Comparison of ENCODE assay signal across 8 mouse cellular contexts in genomic region chr6:142538503-142538902, GRCm38 (mm10). TPM values are rescaled to one million over a fixed set of nuclear protein-coding genes. Genes with fewer than 3 reads are reported as not detected.
A peak's percentile ranks its signal among the peaks of the same experiment; 100 is the strongest.
DNase-seq lines count a peak whose midpoint lies in the region; ATAC-seq lines count a peak whose summit lies in the region.

No protein-coding gene starts in this region.

- no peak overlapping the region for H3K27ac ChIP-seq in midbrain, embryonic 14.5 days (replicated peaks; ENCODE audit: low read depth, low read length)

- H3K27me3 ChIP-seq in midbrain, embryonic 14.5 days (ENCODE audit: control insufficient read depth, insufficient read depth, low read length), result no peaks in the 10 kb centered on the region

- H3K9me3 ChIP-seq in midbrain, embryonic 14.5 days (ENCODE audit: control insufficient read depth, low read length), result no peaks in the 10 kb centered on the region

- intact Hi-C loops in left cerebral cortex, postnatal 14 days (cut with DNase I), result no loop called here

- H3K36me3 ChIP-seq in midbrain, embryonic 14.5 days (ENCODE audit: control insufficient read depth, insufficient read depth, low read length), result no peaks in the 10 kb centered on the region

- H3K4me1 ChIP-seq in midbrain, embryonic 14.5 days (ENCODE audit: control insufficient read depth, insufficient read depth, low read length), result no peaks in the 10 kb centered on the region

- DNase-seq in adrenal gland, postnatal 10 days, result peak; percentile 49
- peak; percentile 70 for DNase-seq in kidney, adult 11 months
- DNase-seq in lung, postnatal 4 days, result peak; percentile 64 to 81
- DNase-seq in midbrain, embryonic 14.5 days, result no peak
- no peak for DNase-seq in left cerebral cortex, postnatal 14 days (ENCODE audit: low spot score in 2 of 2)
- DNase-seq in cerebellum, adult 11-12 months, result no peak

- H3K4me2 ChIP-seq in midbrain, embryonic 14.5 days (ENCODE audit: low read length), result no peak overlapping the region

- WGBS in midbrain, embryonic 14.5 days, result 86% methylated on average over 17 of the region's 17 CpGs

- peak; percentile 89 for ATAC-seq in CD4-positive, CD25-positive, alpha-beta regulatory T cell, adult 4 months
- no peak for ATAC-seq in midbrain, embryonic 14.5 days (ENCODE audit: low FRiP score, low TSS enrichment)
- no peak for ATAC-seq in erythroid progenitor cell, adult 5-6 weeks (replicated peaks; ENCODE audit: low FRiP score, poor library complexity, severe bottlenecking)

- H3K9ac ChIP-seq in midbrain, embryonic 14.5 days (replicated peaks; ENCODE audit: low read length), result no peak overlapping the region

- H3K4me3 ChIP-seq in midbrain, embryonic 14.5 days (replicated peaks; ENCODE audit: low read depth, low read length), result no peak overlapping the region

RNA-seq across cellular contexts. Expression of gene Ldhb, which starts 30.7 kb away (rescaled TPM):
- 100 to 1,000 TPM in 1 of 2 experiments, 10 to 100 TPM in 1; 95.9 to 136 TPM for polyA plus RNA-seq in CD4-positive, CD25-positive, alpha-beta regulatory T cell, adult 4 months (2017; shearing (Covaris generic))
- total RNA-seq in adrenal gland, postnatal 10 days (2021), result 100 to 1,000 TPM; 483 to 579 TPM
- 486 and 524 TPM in 2 replicates for polyA plus RNA-seq in midbrain, embryonic 14.5 days (2014; fragmentation: Nextera tagmentation; extraction: Ambion mirVana)
- 100 to 1,000 TPM; 689 to 743 TPM for total RNA-seq in left cerebral cortex, postnatal 14 days (2021)
- 10.1 TPM in 1 of 2 replicates, not detected in the other for total RNA-seq in erythroid progenitor cell, adult 5-6 weeks (2015; ENCODE audit: low replicate concordance)
- 3.7 TPM in 1 of 2 replicates, not detected in the other for total RNA-seq in erythroid progenitor cell, adult 5-6 weeks (2017; ENCODE audit: low replicate concordance)

RNA-seq across cellular contexts. Expression of gene Kcnj8, which starts 32.9 kb away (rescaled TPM):
- polyA plus RNA-seq in CD4-positive, CD25-positive, alpha-beta regulatory T cell, adult 4 months (2017; shearing (Covaris generic)), result not detected
- total RNA-seq in adrenal gland, postnatal 10 days (2021), result 10 to 100 TPM; 22.2 to 23.9 TPM
- polyA plus RNA-seq in midbrain, embryonic 14.5 days (2014; fragmentation: Nextera tagmentation; extraction: Ambion mirVana), result 10.7 and 13.6 TPM in 2 replicates
- 1 to 10 TPM; 3.9 to 4.4 TPM for total RNA-seq in left cerebral cortex, postnatal 14 days (2021)
- total RNA-seq in erythroid progenitor cell, adult 5-6 weeks (2015; ENCODE audit: low replicate concordance), result not detected in 2 replicates
- not detected in 2 replicates for total RNA-seq in erythroid progenitor cell, adult 5-6 weeks (2017; ENCODE audit: low replicate concordance)

Comparison
In these comparisons a context has a peak if more than half of its experiments do, and no peak if none do; other contexts are left out.
1. DNase-seq: peak in adrenal gland, postnatal 10 days (single experiment), kidney, adult 11 months (single experiment) and lung, postnatal 4 days (2 of 2); none in midbrain, embryonic 14.5 days (single experiment), left cerebral cortex, postnatal 14 days (0 of 2) and cerebellum, adult 11-12 months (single experiment).
2. RNA of gene Ldhb, which starts 30.7 kb away (total RNA-seq): 689 to 743 TPM in left cerebral cortex, postnatal 14 days and 483 to 579 TPM in adrenal gland, postnatal 10 days; 3.7 to 10.1 TPM in erythroid progenitor cell, adult 5-6 weeks; every median in the first group is over 10 times any median in the second.
3. RNA of gene Kcnj8, which starts 32.9 kb away (total RNA-seq): 22.2 to 23.9 TPM in adrenal gland, postnatal 10 days and 3.9 to 4.4 TPM in left cerebral cortex, postnatal 14 days; not detected in erythroid progenitor cell, adult 5-6 weeks; every median in the first group is over 4 times any median in the second.